Comparison of ENCODE assay signal across 17 mouse cellular contexts in genomic region chr2:33805640-33806039, GRCm38 (mm10).
A peak's percentile ranks its signal among the peaks of the same experiment; 100 is the strongest.
DNase-seq lines count a peak whose midpoint lies in the region; ATAC-seq and TF ChIP-seq lines count a peak whose summit lies in the region.
"Had no signal": no experiment of that assay in that cellular context is flagged by ENCODE, and none has a peak within 500 bp of the region (broad histone marks: within the 10 kb centered on the region; RNA-seq: fewer than 3 reads in every experiment).

No protein-coding gene starts in this region.

- H3K4me3 ChIP-seq in embryonic facial prominence, embryonic 13.5 days: no peak overlapping the region
- no peak overlapping the region for H3K4me3 ChIP-seq in embryonic facial prominence, embryonic 10.5 days
- no peak overlapping the region for H3K4me3 ChIP-seq in kidney, embryonic 15.5 days (replicated peaks)
- H3K4me3 ChIP-seq in thymus, adult 2 months (ENCODE audit: control insufficient read depth, insufficient read depth, low read length): peak overlapping the region; percentile 30
- H3K4me3 ChIP-seq: heart, embryonic 10.5 days had no signal

- H3K27ac ChIP-seq in embryonic facial prominence, embryonic 13.5 days: 0 out of 2 replicates have a peak overlapping the region, but pooled peaks have one; percentile 2
- H3K27ac ChIP-seq in embryonic facial prominence, embryonic 10.5 days (replicated peaks): no peak overlapping the region
- H3K27ac ChIP-seq in kidney, embryonic 15.5 days: 0 out of 2 replicates have a peak overlapping the region, but pooled peaks have one; percentile 8
- peak overlapping the region; percentile 88 for H3K27ac ChIP-seq in thymus, adult 2 months (ENCODE audit: control insufficient read depth, insufficient read depth, low read length)
- H3K27ac ChIP-seq: heart, embryonic 10.5 days had no signal

- no peak for TF ChIP-seq POLR2A in thymus, adult 2 months (IDR thresholded peaks at IDR 0.05; ENCODE audit: control insufficient read depth, extremely low read depth, insufficient read depth, low read length, poor library complexity)

- WGBS in embryonic facial prominence, embryonic 13.5 days: 74% methylated on average over 11 of the region's 11 CpGs
- WGBS in embryonic facial prominence, embryonic 10.5 days: 89% methylated on average over 11 of the region's 11 CpGs
- WGBS in kidney, embryonic 15.5 days: 53% methylated on average over 11 of the region's 11 CpGs
- WGBS in thymus, adult 2 months: 9% methylated on average over 11 of the region's 11 CpGs

- no peak for DNase-seq in embryonic facial prominence, embryonic 10.5 days (ENCODE audit: low spot score)
- no peak for DNase-seq in kidney, postnatal 36 days
- peak; percentile 49 for DNase-seq in thymus, adult 2 months
- no peak for DNase-seq in left cerebral cortex, adult 8-10 months (ENCODE audit: low spot score in 2 of 2)
- no peak for DNase-seq in c-Kit-positive CD71-positive TER-119-positive erythroid progenitor cells, embryonic 14.5 days (ENCODE audit: low spot score)
- DNase-seq in layer of hippocampus, postnatal 36 days: no peak
- DNase-seq: adrenal gland, postnatal 10 days; cerebellum, adult 11 months; cerebellum, postnatal 14 days; heart, postnatal 10 days; kidney, adult 18-20 months; lung, adult 18-20 months; spleen, adult 18-20 months had no signal

- no peak overlapping the region for H3K9ac ChIP-seq in embryonic facial prominence, embryonic 13.5 days
- no peak overlapping the region for H3K9ac ChIP-seq in kidney, embryonic 15.5 days

- peaks cover 32% of the 10 kb centered on the region for H3K36me3 ChIP-seq in embryonic facial prominence, embryonic 13.5 days
- peaks cover 31% of the 10 kb centered on the region for H3K36me3 ChIP-seq in embryonic facial prominence, embryonic 10.5 days (replicated peaks)
- H3K36me3 ChIP-seq in kidney, embryonic 15.5 days: peaks cover 39% of the 10 kb centered on the region
- H3K36me3 ChIP-seq in thymus, adult 2 months (ENCODE audit: control insufficient read depth, insufficient read depth, low read length): peaks cover 11% of the 10 kb centered on the region

- no peaks in the 10 kb centered on the region for H3K27me3 ChIP-seq in embryonic facial prominence, embryonic 13.5 days
- H3K27me3 ChIP-seq in embryonic facial prominence, embryonic 10.5 days (replicated peaks; ENCODE audit: low read depth, poor library complexity, severe bottlenecking): no peaks in the 10 kb centered on the region
- no peaks in the 10 kb centered on the region for H3K27me3 ChIP-seq in kidney, embryonic 15.5 days
- no peaks in the 10 kb centered on the region for H3K27me3 ChIP-seq in thymus, adult 2 months (ENCODE audit: control insufficient read depth, insufficient read depth, low read length)

- 0 out of 2 replicates have a peak, but pooled peaks have one; percentile 15 for TF ChIP-seq CTCF in thymus, adult 2 months (IDR thresholded peaks at IDR 0.05; ENCODE audit: borderline replicate concordance, control insufficient read depth, extremely low read depth, insufficient read depth, low read length, poor library complexity)

- no peak overlapping the region for H3K4me2 ChIP-seq in embryonic facial prominence, embryonic 13.5 days
- H3K4me2 ChIP-seq in kidney, embryonic 15.5 days: no peak overlapping the region

- H3K4me1 ChIP-seq in embryonic facial prominence, embryonic 13.5 days: peaks cover 19% of the 10 kb centered on the region
- H3K4me1 ChIP-seq in embryonic facial prominence, embryonic 10.5 days: peaks cover 29% of the 10 kb centered on the region
- peaks cover 7% of the 10 kb centered on the region; the same call in 1 of the 2 replicates for H3K4me1 ChIP-seq in kidney, embryonic 15.5 days
- H3K4me1 ChIP-seq in thymus, adult 2 months (replicated peaks; ENCODE audit: control insufficient read depth, insufficient read depth, low read length): peaks cover 89% of the 10 kb centered on the region

- no peak for ATAC-seq in embryonic facial prominence, embryonic 13.5 days (ENCODE audit: insufficient number of reproducible peaks, insufficient read depth, low FRiP score, low TSS enrichment, low read depth)
- ATAC-seq in kidney, embryonic 15.5 days (replicated peaks; ENCODE audit: low FRiP score): no peak
- ATAC-seq: midbrain, embryonic 16.5 days had no signal

- H3K9me3 ChIP-seq in embryonic facial prominence, embryonic 13.5 days: no peaks in the 10 kb centered on the region
- H3K9me3 ChIP-seq in embryonic facial prominence, embryonic 10.5 days: no peaks in the 10 kb centered on the region
- no peaks in the 10 kb centered on the region for H3K9me3 ChIP-seq in kidney, embryonic 15.5 days (replicated peaks)
- H3K9me3 ChIP-seq: heart, embryonic 10.5 days had no signal
